ENCODE assay signal across 17 mouse cellular contexts in the genomic region with DNA sequence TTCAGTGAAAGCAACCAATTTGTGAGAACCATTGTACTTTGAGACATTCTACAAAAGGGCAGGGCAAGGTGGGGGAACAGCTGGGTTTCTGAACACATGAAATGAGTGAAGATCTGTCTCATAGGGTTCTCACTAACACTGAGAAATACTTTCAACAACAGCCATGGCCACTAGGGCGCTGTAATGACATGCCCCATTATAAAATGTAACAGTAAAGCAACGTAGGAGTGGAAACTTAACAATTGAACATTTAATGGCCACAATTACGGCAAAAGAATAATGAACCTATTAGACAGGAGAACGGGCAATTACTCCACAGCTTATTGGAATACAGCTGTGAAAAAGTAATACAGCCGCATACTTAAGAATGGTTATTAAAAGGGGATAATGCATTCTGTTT.
"Had no signal": no experiment of that assay in that cellular context is flagged by ENCODE, and none has a peak within 500 bp of the region (broad histone marks: within the 10 kb centered on the region; RNA-seq: fewer than 3 reads in every experiment).

No protein-coding gene starts in this region.

- ATAC-seq: lung, postnatal 0 days; midbrain, embryonic 15.5 days had no signal

- DNase-seq: kidney, adult 9 months; kidney, postnatal 10 days; kidney, postnatal 4 days; lung, adult 2 months; lung, postnatal 4 days; retina, postnatal 1 day; right cerebral cortex, postnatal 4 days; spleen, adult 18-20 months; thymus, adult 18-20 months; thymus, postnatal 14 days had no signal

- H3K9ac ChIP-seq: liver, embryonic 15.5 days; midbrain, embryonic 15.5 days had no signal

- H3K9me3 ChIP-seq: limb, embryonic 10.5 days; liver, embryonic 15.5 days; midbrain, embryonic 10.5 days; midbrain, embryonic 15.5 days had no signal

- H3K27me3 ChIP-seq: liver, embryonic 15.5 days; midbrain, embryonic 15.5 days had no signal

- H3K27ac ChIP-seq: left cerebral cortex, adult 2 months; limb, embryonic 10.5 days; liver, embryonic 15.5 days; midbrain, embryonic 10.5 days; midbrain, embryonic 15.5 days had no signal

- H3K4me2 ChIP-seq: liver, embryonic 11.5 days; liver, embryonic 15.5 days; midbrain, embryonic 15.5 days had no signal

- H3K4me1 ChIP-seq: limb, embryonic 10.5 days; liver, embryonic 15.5 days; midbrain, embryonic 10.5 days; midbrain, embryonic 15.5 days had no signal

- H3K36me3 ChIP-seq: limb, embryonic 10.5 days; liver, embryonic 15.5 days; midbrain, embryonic 10.5 days; midbrain, embryonic 15.5 days had no signal

- H3K4me3 ChIP-seq: left cerebral cortex, adult 2 months; limb, embryonic 10.5 days; liver, embryonic 15.5 days; midbrain, embryonic 10.5 days; midbrain, embryonic 15.5 days had no signal
